Mouse (Mus musculus) midbrain, embryonic 13.5 days (tissue): Measurements from ENCODE around the gene Ddx5. TPM values are rescaled to one million over a fixed set of nuclear protein-coding genes. Genes with fewer than 3 reads are reported as not detected.
"Not testable (repeated sequence)": the region's sequence is repeated elsewhere in the genome, so short reads cannot be mapped to it uniquely, and the experiment has no call there.

Experiments
- ATAC-seq: fragments of 200-750 bp; cut with Nextera tagmentation; 2 replicates; pipeline ENCODE4 v1.8.0; 2017; ENCODE audit warnings: mild to moderate bottlenecking, moderate TSS enrichment, moderate library complexity
- H3K27ac ChIP-seq: fragments of 300-500 bp; sonication (generic); 2 replicates; pipeline ENCODE4 v1.5.1; 2015; ENCODE audit warnings: inconsistent platforms, mild to moderate bottlenecking, moderate library complexity
- H3K27me3 ChIP-seq: fragments of 300-500 bp; sonication (generic); 2 replicates; pipeline ENCODE4 v1.6.1; 2015; ENCODE audit warnings: mild to moderate bottlenecking, inconsistent platforms
- H3K36me3 ChIP-seq: fragments of 300-500 bp; sonication (generic); 2 replicates; pipeline ENCODE4 v1.6.1; 2015; ENCODE audit warnings: mild to moderate bottlenecking, inconsistent platforms
- H3K4me1 ChIP-seq: fragments of 300-500 bp; sonication (generic); replicated peaks from 2 replicates; pipeline ENCODE4 v1.6.1; 2015; ENCODE audit warnings: inconsistent platforms
- H3K4me2 ChIP-seq: fragments of 300-500 bp; sonication (generic); replicated peaks from 2 replicates; pipeline ENCODE4 v1.6.1; 2015; ENCODE audit warnings: moderate library complexity, mild to moderate bottlenecking, inconsistent platforms
- H3K4me3 ChIP-seq: fragments of 300-500 bp; sonication (generic); replicated peaks from 2 replicates; pipeline ENCODE4 v1.5.1; 2015; ENCODE audit warnings: mild to moderate bottlenecking, inconsistent platforms
- H3K9ac ChIP-seq: fragments of 300-500 bp; sonication (generic); replicated peaks from 2 replicates; pipeline ENCODE4 v1.6.1; 2015; ENCODE audit warnings: mild to moderate bottlenecking, inconsistent platforms
- H3K9me3 ChIP-seq: fragments of 300-500 bp; sonication (generic); 2 replicates; pipeline ENCODE4 v1.6.1; 2016; ENCODE audit warnings: mild to moderate bottlenecking, inconsistent platforms
- WGBS: fragments of 180-500 bp; shearing (Covaris S2); methylation state at CpG from one replicate; pipeline ENCODE4 v1.1.7; 2015; 5-methylcytosine and 5-hydroxymethylcytosine counted together
- polyA plus RNA-seq: library from polyadenylated mRNA; unstranded; fragments of >200 nt; fragmentation: Nextera tagmentation; extraction: Ambion mirVana; gene quantifications from 2 replicates; pipeline ENCODE4 v1.2.1, GENCODE M21; 2015

The Ddx5 gene
- polyA plus RNA-seq, 1 experiment from 2014 or later: 487 TPM

DNA sequence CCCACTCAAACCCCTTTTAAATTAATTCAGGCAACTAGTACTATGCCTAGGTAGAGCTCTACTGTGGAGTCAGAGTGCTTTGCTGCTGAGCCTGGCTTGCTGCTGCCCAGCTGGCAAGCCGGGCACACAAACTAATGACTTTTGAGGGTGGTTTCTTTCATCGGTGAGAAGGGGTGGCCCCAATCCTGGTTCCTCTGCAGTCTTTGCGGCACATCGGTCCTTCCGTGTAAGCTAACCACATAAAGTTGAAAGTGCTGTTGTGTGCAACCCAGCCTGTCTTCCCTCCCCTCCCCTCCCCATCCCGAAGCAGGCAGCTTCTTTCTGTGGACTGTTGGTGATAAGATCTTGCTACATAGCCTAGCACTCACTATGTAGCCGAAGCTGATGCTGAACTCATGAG, 36.9 kb downstream of the Ddx5 start:
- no peak overlapping the region for H3K4me2 ChIP-seq
- no peak overlapping the region for H3K4me3 ChIP-seq
- 89% methylated on average over 7 of the region's 7 CpGs for WGBS
- no peak overlapping the region for H3K27ac ChIP-seq
- H3K9me3 ChIP-seq: peaks cover 7% of the 10 kb centered on the region; the same call in 1 of the 2 replicates
- H3K36me3 ChIP-seq: no peaks in the 10 kb centered on the region
- no peak overlapping the region for H3K9ac ChIP-seq
- H3K27me3 ChIP-seq: no peaks in the 10 kb centered on the region
- ATAC-seq: no peak
- no peaks in the 10 kb centered on the region for H3K4me1 ChIP-seq

DNA sequence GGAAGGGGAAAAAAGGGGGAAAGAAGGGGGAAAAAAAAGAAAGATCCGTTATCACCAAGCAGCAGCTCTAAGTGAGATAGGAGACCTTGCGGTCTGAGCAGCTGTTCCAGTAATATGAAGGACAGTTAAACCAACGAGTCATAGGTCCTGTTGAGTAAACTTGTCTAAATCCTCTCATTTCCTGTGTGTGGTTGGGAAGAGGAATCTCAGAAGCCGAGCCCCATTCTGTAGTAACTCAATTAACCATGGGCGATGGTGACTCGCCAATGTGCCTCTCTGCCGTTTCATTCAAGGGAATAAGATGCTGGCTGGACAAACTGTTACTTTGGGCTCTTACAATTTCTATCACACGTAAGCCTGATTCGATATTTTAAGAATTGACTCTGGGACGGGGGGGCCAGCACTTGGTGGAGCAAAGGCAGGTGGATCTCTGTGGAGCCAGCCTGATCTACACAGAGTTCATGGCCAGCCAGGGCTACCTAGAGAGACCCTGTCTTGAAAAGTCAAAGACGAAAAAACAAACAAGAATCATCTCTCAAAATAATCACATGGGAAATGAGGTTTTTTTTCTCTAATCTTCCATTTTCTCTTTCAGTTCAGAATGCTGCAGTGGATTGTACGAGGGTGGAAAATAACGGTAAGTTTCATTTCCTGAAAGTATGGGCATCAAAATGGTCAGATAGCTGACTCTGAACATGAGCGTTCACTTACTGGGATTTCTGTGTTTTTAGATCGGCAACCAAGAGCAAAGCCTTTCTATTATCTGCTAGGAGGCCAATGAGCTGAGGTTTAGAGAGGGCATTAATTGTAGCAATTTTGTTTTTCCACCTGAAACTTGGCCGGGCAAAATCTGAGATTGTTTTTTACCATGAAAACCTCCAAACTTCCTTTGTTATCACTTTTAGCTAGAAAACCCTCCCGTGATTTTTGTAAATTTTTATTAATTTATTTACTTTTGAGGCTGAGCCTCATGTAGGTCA, 37.7 kb downstream of the Ddx5 start, which contains the start of gene Milr1:
TSS of gene Milr1 (plus strand) at position 188 of the 980 bp plus-strand sequence.
- H3K9me3 ChIP-seq: peaks cover 7% of the 10 kb centered on the region; the same call in 1 of the 2 replicates
- H3K27me3 ChIP-seq: no peaks in the 10 kb centered on the region
- no peak for ATAC-seq
- WGBS: 91% methylated on average over 17 of the region's 17 CpGs
- no peak within 1 kb of the TSS for H3K4me2 ChIP-seq
- no peaks in the 10 kb centered on the region for H3K4me1 ChIP-seq
- no peaks in the 10 kb centered on the region for H3K36me3 ChIP-seq
- H3K9ac ChIP-seq: no peak within 1 kb of the TSS
- H3K4me3 ChIP-seq: no peak within 1 kb of the TSS
- no peak within 1 kb of the TSS for H3K27ac ChIP-seq

DNA sequence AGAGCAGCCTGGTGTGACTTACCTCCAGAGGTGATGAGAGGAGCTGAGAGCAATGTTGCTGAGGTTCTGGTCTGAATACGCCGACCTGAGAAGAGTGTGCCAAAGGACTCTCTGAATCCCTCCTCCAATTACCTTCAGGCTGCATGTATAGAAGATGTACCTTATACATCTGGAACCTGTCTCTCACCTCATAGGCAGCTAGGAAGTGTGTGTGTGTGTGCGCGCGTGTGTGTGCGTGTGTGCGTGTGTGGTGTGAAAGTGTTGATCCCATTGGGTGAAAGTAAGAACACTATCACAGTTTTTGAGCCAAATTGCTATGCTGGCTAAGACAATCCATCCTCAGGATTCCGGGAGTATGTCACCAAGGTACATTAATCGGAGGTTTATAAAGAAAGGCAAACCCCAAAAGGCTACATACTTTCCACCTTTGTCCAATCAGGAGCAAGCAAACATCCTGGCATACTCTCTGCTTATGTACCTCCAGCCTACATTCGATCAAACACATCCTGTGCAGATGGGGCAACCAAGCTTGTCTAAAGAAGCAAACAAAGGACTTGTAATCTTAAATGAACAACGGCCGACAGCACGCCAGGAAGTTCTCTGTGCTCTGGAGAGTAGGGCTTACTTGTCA, 38.7 kb downstream of the Ddx5 start, which contains the start of gene Pecam1:
TSS of gene Pecam1 (minus strand) at position 508 of the 631 bp plus-strand sequence.
- Histone ChIP-seq H3K27ac (no peak within 1 kb of the TSS), H3K27me3 (no peaks in the 10 kb centered on the region), H3K4me3 (no peak within 1 kb of the TSS), H3K4me2 (no peak within 1 kb of the TSS), H3K36me3 (no peaks in the 10 kb centered on the region), H3K9ac (no peak within 1 kb of the TSS), H3K4me1 (no peaks in the 10 kb centered on the region), H3K9me3 (peaks cover 7% of the 10 kb centered on the region; the same call in 1 of the 2 replicates)
- no peak for ATAC-seq
- WGBS: 90% methylated on average over 13 of the region's 13 CpGs

DNA sequence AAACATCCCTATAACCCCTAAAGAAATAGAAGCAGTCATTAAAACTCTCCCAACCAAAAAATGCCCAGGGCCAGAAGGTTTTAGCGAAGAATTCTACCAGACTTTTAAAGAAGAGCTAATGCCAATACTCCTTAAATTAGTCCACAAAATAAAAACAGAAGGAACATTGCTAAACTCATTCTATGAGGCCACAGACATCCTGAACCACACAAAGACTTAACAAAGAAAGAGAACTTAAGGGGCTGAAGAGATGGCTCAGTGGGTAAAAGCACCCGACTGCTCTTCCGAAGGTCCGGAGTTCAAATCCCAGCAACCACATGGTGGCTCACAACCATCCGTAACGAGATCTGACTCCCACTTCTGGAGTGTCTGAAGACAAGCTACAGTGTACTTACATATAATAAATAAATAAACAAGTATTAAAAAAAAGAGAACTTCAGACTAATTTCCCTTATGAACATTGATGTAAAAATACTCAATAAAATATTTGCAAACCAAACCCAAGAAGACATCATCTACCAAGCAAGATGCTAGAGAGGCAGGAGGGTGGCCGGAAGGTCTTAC, 39.3 kb downstream of the Ddx5 start:
- ATAC-seq, H3K9me3 ChIP-seq, H3K9ac ChIP-seq, H3K4me1 ChIP-seq, H3K4me2 ChIP-seq, H3K27ac ChIP-seq, H3K36me3 ChIP-seq, H3K4me3 ChIP-seq, H3K27me3 ChIP-seq: not testable (repeated sequence)
- WGBS: 96% methylated on average over 7 of the region's 7 CpGs

DNA sequence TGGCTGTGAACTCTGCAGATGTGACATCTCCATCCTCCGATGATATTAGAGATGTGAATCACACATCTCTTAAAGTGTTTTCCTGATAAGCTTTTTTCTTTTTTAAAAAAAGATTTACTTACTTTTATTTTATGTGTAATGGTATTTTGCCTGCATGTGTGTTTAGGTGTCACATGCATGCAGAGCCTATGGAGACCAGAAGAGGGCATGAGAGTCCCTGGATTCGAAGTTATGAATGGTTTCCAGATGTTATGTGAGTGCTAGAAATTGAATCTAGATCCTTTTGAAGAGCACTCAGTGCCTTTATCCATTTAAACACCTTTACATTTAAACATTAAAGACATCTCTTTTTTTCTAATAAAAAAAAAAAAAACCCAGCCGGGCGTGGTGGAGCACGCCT, 44.0 kb downstream of the Ddx5 start:
- Histone ChIP-seq H3K27ac (no peak overlapping the region), H3K4me1 (peaks cover 3% of the 10 kb centered on the region), H3K36me3 (no peaks in the 10 kb centered on the region), H3K4me2 (no peak overlapping the region), H3K9ac (no peak overlapping the region), H3K9me3 (peaks cover 7% of the 10 kb centered on the region; the same call in 1 of the 2 replicates), H3K4me3 (no peak overlapping the region), H3K27me3 (no peaks in the 10 kb centered on the region)
- ATAC-seq: no peak
- WGBS: 91% methylated on average over 5 of the region's 5 CpGs

DNA sequence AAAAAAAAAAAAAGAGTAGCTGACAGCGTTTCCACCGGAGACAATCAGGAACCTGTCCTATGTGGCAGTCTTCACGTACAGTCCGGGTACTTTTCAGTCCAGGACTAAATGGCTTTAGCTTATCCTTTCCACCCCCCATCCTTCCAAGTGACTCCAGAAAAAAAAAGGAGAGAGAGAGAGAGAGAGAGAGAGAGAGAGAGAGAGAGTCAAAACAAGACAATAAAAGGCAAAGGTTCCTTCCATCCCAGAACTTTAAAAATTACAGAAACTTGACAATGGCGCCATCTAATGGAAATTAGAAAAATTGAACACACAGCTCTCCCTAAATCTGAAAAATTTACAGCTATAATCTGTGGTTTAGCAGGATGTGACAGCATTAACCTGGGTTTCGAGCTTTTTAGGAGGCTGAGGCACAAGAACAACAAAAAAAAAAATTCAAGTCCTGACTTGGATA, 46.6 kb downstream of the Ddx5 start:
- Histone ChIP-seq H3K4me2 (no peak overlapping the region), H3K4me3 (no peak overlapping the region), H3K4me1 (peaks cover 8% of the 10 kb centered on the region), H3K27me3 (no peaks in the 10 kb centered on the region), H3K27ac (no peak overlapping the region), H3K9ac (no peak overlapping the region), H3K9me3 (no peaks in the 10 kb centered on the region), H3K36me3 (no peaks in the 10 kb centered on the region)
- WGBS: 55% methylated on average over 6 of the region's 6 CpGs
- no peak for ATAC-seq

DNA sequence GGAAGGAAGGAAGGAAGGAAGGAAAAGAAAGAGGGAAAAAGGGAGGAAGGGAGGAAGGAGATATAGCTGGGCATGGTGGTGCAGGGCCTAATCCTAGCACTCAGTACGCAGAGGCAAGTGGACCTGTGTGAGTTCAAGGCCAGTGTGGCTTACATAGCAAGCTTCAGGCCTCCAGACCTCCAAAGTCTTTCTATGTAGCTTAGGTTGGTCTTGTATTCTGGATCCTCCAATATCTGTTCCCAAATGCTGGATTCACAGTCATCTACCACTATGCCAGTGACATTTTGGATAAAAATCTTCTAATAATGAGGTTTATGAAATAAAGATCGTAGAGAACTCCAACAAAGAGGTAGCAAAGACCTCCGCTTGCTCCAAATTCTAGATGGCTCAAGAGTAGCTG, 47.2 kb downstream of the Ddx5 start:
- no peak overlapping the region for H3K9ac ChIP-seq
- no peak overlapping the region for H3K4me3 ChIP-seq
- no peak overlapping the region; the same call in 1 of the 2 replicates for H3K27ac ChIP-seq
- H3K9me3 ChIP-seq: no peaks in the 10 kb centered on the region
- H3K4me2 ChIP-seq: no peak overlapping the region
- no peak for ATAC-seq
- H3K4me1 ChIP-seq: peaks cover 14% of the 10 kb centered on the region
- WGBS: 89% methylated on average over 3 of the region's 3 CpGs
- H3K27me3 ChIP-seq: no peaks in the 10 kb centered on the region
- H3K36me3 ChIP-seq: no peaks in the 10 kb centered on the region

DNA sequence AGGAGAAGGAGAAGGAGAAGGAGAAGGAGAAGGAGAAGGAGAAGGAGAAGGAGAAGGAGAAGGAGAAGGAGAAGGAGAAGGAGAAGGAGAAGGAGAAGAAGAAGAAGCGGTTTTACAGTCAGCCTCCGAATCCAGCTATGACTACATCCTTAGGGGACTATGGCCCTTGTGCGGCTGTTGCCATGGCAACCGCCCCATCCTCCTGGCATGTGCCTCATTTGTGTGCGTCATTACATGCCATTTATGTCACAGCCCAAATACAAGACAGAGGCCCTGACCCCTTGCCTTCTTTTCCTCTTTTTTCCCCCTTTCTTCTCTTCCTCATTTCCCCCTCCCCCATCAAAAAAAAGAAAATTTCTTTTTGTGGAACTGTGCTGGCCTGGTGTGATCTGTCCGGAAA, 47.8 kb downstream of the Ddx5 start:
- Histone ChIP-seq H3K36me3 (no peaks in the 10 kb centered on the region), H3K4me2 (no peak overlapping the region), H3K27me3 (no peaks in the 10 kb centered on the region), H3K9me3 (no peaks in the 10 kb centered on the region), H3K27ac (no peak overlapping the region), H3K4me3 (no peak overlapping the region), H3K4me1 (peaks cover 20% of the 10 kb centered on the region), H3K9ac (no peak overlapping the region)
- WGBS: 23% methylated on average over 6 of the region's 6 CpGs
- ATAC-seq: no peak

DNA sequence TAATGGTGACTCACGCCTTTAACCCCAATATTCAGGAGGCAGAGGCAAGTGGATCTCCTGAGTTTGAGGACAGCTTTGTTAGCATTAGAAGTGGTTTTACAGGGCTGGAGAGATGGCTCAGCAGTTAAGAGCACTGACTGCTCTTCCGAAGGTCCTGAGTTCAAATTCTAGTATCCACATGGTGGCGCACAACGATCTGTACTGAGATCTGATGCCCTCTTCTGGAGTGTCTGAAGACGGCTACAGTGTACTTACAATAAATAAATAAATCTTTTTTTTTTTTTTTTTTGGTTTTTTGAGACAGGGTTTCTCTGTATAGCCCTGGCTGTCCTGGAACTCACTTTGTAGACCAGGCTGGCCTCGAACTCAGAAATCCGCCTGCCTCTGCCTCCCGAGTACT, 48.3 kb downstream of the Ddx5 start:
- H3K27me3 ChIP-seq, ATAC-seq, H3K27ac ChIP-seq, H3K9ac ChIP-seq, H3K36me3 ChIP-seq, H3K4me2 ChIP-seq, H3K9me3 ChIP-seq, H3K4me3 ChIP-seq: not testable (repeated sequence)
- H3K4me1 ChIP-seq: peaks cover 23% of the 10 kb centered on the region
- 95% methylated on average over 5 of the region's 8 CpGs for WGBS

DNA sequence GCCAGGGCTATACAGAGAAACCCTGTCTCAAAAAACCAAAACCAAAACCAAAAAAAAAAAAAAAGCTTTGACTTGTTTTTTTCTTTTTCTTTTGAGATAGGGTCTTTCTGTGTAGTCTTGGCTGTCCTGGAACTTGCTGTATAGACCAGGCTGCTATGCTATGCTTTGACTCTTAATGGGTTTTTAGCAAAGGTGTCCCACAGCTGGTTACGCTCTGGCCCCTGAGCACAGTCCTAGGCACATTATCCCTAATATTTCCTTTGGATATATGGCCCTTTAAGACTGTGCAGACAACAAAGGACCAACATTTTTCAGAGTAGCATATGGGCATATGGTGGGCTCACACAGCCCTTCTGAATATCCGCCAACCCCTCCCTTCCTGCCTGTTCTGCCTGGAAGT, 49.9 kb downstream of the Ddx5 start:
- WGBS: 93% methylated on average over 2 of the region's 2 CpGs
- H3K9me3 ChIP-seq: no peaks in the 10 kb centered on the region
- no peaks in the 10 kb centered on the region for H3K36me3 ChIP-seq
- peaks cover 23% of the 10 kb centered on the region for H3K4me1 ChIP-seq
- no peak overlapping the region for H3K4me2 ChIP-seq
- no peak for ATAC-seq
- H3K4me3 ChIP-seq: no peak overlapping the region
- no peak overlapping the region for H3K27ac ChIP-seq
- no peak overlapping the region for H3K9ac ChIP-seq
- H3K27me3 ChIP-seq: no peaks in the 10 kb centered on the region

DNA sequence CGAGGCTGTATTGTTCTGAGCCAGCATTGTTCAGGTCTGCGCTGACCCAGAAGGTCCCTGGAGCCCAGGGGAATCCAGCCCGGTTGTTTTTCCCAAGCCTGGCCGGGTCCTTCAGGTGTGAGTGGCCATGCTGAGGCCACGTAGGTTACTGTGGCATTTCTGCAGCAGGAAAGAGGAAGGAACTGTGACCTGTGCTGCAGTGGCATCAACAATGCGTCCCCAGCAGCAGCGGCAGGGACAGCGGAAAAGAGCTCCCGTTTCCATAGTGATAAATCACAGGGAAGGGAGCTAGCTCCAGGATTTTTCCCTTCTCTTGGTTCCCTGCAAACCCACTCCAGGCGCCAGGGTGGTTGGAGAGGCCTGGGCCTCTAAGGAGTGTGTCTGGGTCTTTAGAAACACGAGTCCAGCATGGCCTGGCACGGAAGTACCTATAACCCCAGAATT, 51.8 kb downstream of the Ddx5 start:
- H3K27me3 ChIP-seq: no peaks in the 10 kb centered on the region
- H3K4me1 ChIP-seq: peaks cover 23% of the 10 kb centered on the region
- H3K4me3 ChIP-seq: no peak overlapping the region
- 5% methylated on average over 12 of the region's 12 CpGs for WGBS
- H3K4me2 ChIP-seq: peak overlapping the region; percentile 11
- H3K9ac ChIP-seq: 0 out of 2 replicates have a peak overlapping the region, but pooled peaks have one; percentile 17
- peak overlapping the region; percentile 82 for H3K27ac ChIP-seq
- peak; percentile 84 for ATAC-seq
- H3K9me3 ChIP-seq: no peaks in the 10 kb centered on the region
- H3K36me3 ChIP-seq: no peaks in the 10 kb centered on the region

DNA sequence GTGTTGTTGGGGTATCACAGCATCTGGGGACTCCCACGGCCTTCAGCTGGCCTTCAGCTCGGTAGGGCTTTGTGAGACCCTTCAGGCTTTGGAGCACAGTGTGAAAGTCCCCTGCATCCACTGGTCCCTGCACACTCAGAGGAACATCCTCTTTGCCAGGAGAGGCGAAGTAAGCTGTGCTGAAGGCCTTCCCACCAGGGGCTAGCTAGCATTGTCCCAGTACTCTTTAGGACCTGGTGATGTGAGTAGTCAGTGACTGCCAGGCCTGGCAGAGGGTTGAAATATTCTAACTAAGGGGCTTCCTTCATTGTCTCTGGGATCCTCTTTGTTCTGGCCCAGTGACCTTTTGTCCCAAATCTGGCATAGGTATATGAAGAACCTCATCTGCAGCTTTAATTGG, 52.4 kb downstream of the Ddx5 start:
- ATAC-seq: peak; percentile 22; the same call in 1 of the 2 replicates
- Histone ChIP-seq H3K27me3 (no peaks in the 10 kb centered on the region), H3K4me1 (peaks cover 23% of the 10 kb centered on the region), H3K27ac (peak overlapping the region; percentile 82), H3K36me3 (no peaks in the 10 kb centered on the region), H3K9ac (0 out of 2 replicates have a peak overlapping the region, but pooled peaks have one; percentile 17), H3K9me3 (no peaks in the 10 kb centered on the region), H3K4me2 (0 out of 2 replicates have a peak overlapping the region, but pooled peaks have one; percentile 11), H3K4me3 (no peak overlapping the region)
- 23% methylated on average over 3 of the region's 3 CpGs for WGBS
